Mouse (Mus musculus) right cerebral cortex, postnatal 14 days (tissue): Measurements from ENCODE around the gene Pglyrp1.
A peak's percentile ranks its signal among the peaks of the same experiment; 100 is the strongest.

Experiments used
- DNase-seq: peaks from one replicate; pipeline ENCODE4 v3.0.0; 2022

The Pglyrp1 gene

DNA sequence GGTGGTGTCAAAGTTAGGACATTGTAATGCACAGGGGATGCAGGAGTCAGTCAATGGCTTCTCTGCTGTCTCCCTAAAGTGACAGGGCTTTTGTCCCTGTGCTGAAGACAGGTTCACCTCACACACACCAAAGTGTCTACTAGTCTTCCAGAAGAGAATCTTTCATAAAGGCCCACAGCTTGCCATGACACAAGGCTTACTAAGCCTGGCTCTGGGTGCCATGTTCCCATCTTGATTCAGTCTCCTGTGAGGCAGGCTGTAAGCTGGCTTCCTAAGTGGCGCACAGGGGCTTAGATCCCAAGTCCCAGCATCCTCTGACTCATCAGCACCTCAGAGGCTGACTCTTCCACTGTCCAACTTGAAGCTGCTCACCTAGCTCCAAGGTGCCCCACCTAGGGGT is 15.8 kb downstream of the Pglyrp1 start:
- DNase-seq: no peak

DNA sequence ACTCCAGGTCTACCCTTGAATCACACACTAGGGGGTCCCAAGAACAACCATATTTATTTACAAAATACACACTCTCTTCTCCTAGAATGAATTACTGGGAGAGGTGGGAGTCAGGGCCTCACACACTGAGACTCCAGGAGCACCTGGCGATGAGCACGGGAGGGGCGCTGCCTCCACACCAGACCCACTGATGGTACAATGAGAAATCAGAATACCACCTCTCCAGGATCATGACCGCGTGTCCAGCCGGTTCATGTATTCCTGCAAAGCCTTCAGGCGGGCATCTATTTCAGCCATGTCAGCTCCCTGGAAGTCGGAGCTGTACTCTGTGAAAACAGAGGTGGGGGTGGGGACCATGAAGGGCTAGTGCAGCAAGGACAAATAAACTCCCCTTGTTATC is 19.7 kb downstream of the Pglyrp1 start:
- DNase-seq: no peak

DNA sequence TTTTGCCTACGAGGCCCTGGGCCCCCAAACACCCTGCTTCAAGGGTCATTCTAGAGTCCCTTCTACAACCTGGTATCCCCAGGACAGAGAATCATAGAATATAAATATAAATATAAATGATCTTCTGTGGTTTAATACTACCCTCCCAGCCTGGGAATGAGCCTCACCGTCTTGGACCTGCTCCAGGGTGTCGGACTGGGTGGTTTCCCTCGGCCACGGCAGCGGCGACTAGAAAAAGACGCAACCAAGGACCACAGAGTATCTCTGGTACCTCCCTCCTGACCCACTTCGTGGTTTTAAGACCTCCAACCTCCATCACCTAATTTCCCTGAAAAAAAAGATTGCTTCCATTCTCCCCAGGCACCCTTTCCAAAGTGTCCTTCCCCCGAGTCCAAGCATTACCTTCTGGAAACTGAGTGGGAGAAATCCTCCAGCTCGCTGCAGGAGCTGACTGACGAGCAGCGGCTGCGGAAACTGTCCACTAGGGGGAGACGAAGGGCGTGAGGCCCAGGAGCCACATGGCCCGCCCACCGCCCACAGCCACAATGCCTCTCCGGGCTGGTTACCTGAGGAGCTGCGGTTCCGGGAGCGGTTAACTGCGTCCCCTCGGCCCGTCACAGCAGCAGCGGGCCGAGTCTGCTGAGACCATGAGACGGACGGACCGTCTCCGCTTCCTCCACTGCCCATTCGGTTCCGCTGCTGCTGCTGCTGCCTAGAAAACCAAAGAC is 20.9 kb downstream of the Pglyrp1 start:
- peak; percentile 93 for DNase-seq

DNA sequence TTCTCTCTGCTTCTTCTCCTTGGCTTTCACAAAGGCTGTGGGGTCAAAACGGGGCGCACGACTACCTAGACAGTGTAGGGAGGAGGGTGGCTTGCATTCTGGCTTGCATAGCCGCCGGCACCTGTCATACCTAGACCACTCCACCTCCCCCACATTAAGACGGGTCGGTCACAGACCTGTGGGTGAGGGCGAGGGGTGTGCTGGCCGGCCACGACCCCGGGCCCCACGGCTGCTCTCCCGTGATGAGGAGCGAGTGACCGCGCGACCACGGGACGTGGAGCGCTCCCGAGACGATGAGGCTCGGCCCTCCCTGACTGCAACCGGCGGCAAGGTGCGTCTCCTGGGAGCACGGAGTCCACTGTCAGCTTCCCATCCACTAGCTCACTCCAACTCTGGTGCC is 21.9 kb downstream of the Pglyrp1 start:
- no peak for DNase-seq

DNA sequence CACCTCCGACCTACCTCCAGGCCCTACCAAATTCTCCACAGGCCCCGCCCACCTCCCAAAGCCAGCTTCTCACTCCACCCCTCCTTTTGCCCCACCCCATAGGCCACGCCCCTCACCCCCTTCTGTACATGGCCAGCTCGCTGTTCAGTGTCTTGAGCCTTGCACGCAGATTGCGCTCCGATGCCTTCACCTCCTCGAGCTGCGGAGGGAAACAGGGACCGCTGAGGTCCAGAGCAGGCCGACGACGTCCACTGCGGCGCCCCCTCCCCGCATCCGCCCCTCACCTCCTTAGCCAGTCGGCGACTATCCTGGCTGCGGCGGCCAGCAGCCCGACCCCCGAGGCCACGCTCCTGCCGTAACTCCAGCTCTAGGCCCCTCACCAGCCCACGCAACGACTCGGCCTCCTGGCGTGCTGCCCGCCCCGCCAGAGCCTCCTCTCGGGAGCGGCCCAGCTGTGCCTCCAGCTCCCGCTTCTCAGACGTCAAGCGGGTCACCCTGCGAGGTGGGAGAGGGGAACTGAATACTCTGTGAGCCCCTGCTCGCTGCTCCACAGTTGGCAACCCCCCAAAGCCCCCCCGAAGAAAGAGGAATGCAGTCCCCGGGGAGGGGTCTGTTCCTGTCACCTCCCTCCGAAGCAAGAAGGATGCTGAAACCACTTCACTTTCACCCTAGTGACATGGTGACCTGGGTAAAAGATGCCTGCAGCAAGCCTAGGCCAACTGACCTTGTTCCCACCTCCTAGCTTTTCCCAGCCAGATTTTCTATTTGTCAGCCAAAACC is 22.7 kb downstream of the Pglyrp1 start:
- DNase-seq: peak; percentile 54

DNA sequence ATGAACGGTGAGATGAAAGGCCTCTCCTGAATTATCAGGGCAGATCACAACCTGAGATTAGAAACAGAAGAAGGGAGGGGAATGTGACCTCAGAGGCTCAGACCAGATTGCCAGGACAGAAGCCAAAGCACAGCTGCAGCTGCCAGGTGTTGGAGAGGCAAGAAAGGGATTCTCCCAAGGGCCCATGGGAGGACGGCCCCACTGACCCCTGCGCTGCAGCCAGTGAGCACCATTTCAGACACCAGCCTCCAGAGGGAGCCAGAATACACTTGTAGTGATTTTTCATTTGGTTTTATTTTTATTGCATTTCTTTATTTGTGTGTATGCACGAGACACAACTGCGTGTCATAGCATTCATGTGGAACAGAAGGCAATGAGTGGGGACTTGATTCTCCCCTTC is 25.4 kb downstream of the Pglyrp1 start:
- peak; percentile 49 for DNase-seq

DNA sequence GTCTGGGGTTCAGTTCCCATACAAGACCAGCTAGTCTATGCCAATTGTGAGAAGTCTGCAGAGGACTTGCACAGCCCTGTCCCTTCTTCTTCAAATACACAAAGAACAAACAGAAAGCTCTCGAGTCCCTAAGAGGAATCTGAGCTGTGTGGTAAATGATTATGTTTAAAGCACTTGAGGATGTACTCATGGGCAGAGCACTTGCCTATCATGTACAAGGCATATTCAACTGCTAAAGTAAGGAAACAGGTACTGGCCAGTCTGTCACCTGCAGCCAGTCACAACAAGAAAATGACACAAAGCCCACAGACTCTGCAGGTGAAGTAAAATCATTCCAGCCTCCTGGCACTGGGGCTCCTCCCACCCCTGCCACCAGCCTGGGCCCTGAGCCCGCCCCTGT is 29.4 kb downstream of the Pglyrp1 start:
- DNase-seq: no peak

DNA sequence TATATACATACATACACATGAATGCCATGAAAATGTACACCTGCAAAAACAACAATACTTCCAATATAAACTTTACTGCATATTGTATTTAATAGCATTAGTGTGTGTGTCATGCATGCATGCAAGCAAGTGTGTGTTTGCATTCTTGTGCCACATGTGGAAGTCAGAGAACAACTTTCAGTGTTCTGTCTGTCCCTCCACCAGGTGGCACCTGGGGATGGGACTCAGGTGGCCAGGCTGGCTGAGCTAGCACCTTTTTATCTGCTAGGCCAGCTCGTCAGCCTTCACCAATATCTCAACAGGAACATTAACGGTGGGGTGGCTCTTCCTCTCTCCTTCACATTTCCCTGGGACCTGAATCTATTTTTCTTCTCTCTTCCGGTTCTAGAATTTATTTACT is 31.4 kb downstream of the Pglyrp1 start:
- DNase-seq: no peak

DNA sequence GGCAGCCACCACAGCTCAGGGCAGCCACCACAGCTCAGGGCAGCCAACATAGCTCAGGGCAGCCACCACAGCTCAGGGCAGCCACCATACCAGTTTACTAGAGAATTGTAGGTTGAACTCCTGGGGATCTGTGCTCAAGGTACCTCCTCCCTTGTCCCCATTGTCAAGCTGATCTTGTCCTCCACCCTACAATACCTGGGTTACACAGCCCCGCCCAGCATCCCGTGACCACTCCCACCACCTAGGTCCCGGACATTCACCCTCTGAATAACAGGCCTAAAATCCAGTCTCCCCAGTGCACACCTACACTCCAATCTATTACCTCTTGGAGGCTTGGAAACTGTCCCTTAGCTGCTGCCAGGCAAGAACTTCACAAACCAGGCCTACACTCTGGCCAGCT is 33.8 kb downstream of the Pglyrp1 start:
- no peak for DNase-seq

DNA sequence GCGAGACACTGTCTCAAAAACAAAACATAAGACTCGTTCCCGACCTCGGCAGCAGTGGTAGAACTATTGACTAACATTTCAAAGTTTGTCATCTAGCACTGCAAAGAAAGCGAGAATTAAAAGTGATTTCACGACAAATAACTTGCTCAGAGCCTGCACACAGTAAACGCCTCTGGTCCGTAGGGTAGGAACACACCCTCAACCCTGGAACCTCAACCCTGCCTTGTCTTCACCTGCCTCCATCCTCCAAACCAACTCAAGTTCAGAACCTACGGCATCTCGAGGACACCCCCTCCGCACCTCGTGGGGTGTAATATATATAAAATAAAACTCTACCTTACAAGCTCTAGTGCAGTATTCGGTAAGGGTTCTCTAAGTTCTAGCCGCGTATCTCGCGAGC is 38.7 kb downstream of the Pglyrp1 start:
- DNase-seq: no peak

DNA sequence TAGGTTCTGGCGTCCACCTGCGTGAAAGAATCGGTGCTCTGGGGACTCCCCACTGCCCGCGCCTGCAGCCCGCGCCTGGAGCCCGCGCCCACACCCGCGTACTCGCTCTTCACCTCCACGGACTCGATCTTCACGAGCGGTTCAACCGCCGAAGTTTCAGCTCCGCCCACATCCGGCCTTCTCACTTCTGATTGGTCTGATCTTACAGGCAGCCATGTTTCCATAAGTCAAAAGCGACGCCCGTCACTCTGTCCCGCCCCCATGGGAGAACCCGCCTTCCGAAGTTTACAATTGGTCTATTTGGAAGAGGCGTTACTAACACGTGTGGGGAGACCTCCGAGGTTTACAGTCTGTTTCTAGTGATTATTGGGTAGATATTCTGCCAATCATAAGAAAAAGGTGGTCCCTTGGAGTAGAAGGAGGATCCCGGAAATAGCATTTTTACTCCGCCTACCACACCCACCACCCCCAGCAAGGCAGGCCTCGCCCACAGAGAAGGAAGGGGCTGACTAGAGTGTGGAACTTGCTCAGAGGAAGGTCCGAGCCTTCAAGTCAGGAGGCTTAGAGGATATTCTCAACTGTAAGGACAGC is 39.2 kb downstream of the Pglyrp1 start, which contains the start of gene Ccdc61:
Gene Ccdc61, minus strand, starts transcription at position 175 of the 591 bp plus-strand sequence.
- peak; percentile 91 for DNase-seq

DNA sequence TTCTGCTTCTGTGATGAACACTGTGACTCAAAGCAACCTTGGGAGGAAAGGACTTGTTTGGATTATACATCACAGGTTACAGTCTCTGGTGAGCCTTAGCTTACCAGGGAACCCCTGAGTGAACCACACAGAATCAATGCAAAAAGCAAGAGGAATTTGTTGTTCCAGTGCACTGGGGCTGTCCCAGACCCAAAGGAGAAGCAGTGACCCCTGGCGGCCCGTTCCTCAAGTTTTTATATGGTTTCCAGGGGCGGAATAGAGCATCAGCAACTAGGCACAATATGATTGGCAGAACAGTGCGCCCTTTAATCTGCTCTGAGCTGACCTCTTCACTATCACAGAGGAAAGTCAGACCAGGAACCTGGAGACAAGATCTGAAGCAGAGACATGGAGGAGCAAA is 45.1 kb downstream of the Pglyrp1 start:
- no peak for DNase-seq

DNA sequence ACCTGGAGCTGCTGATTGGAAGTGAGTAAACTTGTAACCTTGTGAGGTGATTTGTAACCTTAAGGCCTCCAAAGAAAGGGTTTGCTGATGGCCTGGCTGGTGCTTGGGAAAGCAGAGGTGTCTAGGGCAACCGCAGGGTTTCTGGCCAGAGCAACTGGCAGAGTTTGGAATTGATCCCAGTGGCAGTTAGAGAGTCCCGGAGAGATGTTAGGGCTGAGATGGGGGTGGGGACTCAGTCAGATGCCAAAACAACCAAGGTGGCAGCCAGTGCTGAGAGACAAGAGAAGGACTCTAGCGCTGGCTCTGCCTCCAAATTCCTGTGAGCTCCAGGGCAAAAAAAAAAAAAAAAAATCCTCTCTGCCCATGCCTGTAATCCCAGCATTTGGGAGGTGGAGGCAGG is 46.8 kb downstream of the Pglyrp1 start:
- DNase-seq: no peak

DNA sequence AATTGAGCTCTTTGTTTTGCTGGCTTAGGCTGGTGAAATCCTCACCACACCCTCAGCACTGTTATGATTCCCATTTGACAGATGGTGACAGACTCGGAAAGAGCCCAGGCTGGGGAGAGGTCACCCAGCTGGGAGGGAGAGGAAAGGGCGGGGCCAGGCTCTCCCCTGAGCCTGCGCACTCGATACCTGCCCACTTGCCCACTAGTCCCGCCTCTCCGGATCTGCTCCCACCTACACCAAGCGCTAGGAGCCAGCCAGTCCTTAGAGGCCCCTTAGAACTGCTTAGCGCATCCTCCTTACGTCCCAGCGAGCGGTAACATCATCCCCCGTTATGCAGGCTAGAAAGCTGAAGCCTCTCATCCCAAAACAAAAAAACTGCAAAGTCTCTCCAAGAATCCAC is 49.9 kb downstream of the Pglyrp1 start:
- peak; percentile 70 for DNase-seq

DNA sequence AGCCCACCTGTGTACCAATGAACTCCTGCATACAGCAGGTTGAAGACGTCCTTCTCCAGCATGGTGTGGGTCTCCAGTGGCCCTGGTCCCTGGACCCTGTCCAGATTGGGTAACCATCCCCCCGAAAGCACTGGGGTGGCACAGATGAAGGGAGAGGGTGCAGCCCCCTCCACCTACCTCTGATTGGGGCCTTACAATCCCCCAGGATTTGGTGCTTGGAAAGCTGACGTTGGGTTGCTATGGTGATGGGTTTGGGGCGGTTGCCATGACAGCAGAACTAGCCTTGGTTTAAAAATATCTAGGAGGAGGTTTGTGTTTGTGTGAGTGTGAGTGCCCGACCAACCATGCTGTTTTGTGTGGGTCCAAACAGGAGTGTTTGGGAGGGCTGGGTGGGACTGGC is 51.7 kb downstream of the Pglyrp1 start:
- peak; percentile 78 for DNase-seq

DNA sequence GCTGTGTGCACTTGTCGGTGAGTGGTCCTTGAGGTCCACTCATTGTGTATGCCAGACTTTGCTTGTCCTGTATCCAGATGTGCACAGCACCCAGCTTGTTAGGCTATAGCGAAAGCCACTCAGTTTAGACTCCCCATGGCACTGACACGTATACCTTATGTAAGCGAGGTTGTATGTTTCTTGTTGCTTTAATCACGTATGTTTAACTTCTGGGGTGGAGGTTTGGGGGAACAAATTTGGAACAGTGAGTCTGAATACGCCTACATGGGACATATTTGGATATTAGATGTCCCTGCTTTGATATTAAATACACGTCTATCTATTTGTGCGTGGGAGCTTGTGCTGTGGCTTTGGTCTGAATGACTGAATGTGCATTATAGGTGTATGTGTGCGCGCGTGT is 52.1 kb downstream of the Pglyrp1 start:
- no peak for DNase-seq

DNA sequence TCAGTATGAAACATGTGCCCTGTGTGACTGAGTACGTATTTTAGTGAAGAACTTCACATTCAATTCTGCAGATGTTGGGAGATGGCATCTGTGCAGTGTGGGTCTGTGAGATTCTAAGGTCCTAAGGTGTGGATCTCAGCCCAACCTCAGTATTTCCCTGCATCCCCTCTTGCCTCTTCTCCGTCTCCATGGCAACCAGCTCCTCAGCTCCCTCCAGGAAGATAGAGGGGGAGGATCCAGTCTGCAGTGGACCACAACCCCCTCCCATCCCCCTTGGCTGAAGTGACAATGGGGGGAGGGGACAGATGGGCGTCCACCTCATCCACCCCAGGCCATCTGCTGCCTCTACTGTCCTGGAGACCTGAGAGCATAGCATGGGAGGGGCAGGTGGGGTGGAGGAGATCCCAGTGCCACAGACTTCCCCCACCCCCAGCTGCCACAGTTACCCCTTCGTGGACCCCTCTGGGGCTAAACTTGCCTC is 52.6 kb downstream of the Pglyrp1 start:
- DNase-seq: peak; percentile 38

DNA sequence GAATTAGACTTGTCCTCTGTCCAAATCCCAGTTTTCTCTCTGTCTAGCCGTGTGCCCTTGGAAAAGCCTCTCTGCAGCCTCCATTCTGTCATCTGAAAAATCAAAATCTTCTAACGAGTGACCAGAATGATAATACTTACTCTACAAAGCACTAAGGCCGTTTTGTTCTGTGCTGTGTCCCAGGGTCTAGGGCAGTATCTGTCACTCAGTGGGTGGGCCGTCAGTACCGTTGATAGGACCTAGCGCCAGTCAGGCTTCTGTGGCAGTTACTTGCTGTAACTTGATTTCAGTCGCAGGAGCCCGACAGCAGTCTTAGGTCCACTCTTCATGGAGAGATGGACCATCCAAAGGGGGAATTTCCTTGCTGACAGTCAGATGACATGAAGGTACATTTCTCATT is 53.2 kb downstream of the Pglyrp1 start:
- no peak for DNase-seq

DNA sequence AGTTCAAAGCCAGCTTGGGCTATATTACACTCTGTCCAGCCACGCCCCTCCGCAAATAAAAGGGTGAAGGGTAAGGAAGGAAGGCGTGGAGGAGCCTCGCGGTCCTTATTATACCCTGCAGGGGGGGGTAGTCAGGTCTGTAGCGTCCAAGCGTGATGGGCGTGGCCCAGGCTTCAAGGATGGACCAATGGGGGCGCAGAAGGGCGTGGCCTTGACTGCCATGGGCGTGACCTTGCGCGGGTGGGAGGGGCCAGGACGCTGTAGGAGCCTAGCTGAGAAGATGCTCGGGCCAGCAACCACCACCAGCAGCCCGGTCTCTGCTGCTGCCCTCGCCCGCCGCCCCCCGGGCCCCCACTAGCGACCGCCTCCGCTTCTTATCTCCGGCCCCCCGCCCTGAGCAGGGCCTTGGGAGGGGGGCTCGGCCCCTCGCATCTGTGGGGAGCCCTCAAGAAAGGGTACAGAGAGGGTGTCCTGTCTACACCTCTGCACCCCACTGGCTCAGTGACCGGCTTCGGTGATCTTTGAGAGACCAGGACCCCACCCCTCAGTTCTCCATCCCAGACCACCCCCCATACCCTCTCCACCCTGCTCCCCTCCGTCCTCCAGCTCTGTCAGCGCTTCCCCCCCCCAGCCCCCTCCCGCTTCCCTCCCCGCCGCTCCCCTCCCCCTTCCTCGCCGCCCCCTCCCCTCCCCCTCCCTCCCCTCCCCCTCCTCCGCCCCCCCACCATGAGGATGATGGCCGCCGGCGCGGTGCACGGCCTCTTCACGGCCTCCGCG is 54.2 kb downstream of the Pglyrp1 start, which contains the start of gene Nova2:
Gene Nova2, plus strand, starts transcription at position 727 of the 777 bp plus-strand sequence.
- peak; percentile 98 for DNase-seq

DNA sequence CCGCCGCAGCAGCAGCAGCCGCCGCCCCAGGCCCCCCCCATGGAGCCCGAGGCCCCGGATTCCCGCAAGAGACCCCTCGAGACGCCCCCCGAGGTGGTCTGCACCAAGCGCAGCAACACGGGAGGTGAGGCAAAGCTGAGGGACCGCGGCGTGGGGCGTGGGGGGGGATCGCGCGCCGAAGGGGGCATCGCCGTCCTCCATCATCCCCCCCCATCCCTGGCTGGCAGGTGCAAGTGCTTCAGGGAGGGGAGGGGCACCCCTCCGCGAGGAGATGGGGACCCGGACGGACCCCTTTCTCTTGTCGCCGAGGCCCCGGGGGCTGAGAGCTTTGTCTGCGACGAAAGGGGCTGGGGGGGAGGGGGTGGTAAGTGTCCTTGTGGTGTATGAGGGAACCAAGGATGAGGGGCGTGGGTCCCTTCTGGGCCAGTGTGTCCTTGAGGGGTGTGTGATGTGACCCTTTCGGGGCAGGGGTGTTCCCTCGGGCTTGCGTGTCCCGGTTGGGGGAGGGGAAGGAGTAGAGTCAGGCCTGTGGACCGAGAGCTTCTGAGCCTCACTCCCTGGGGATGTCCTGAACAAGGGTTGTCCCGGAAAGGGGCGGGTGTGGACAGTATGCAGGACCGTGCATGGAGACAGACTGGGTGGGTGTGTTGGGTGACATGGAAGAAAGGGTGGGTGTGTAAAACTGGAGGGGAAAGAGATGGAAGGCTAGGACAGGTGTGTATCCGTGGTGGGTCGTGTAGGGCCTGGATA is 55.1 kb downstream of the Pglyrp1 start:
- DNase-seq: peak; percentile 31

DNA sequence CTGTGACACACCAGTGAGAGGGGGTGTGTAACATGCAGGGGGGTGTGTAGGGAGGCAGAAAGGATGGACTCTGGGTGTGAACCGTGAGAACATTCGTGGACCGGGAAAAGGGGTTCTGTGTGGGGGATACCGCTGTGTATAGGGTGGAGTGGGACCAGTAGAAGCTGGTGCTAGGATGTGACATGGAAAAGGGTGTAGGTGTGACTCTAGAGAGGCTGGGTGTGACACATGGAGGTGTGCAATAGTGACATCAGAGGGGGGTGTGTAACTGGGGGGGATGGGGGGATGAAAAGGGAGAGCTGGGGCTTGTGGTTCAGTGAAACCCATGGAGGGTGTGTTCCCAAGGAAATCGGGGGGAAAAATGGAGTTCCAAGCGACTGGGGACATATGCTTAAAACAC is 55.8 kb downstream of the Pglyrp1 start:
- DNase-seq: no peak

DNA sequence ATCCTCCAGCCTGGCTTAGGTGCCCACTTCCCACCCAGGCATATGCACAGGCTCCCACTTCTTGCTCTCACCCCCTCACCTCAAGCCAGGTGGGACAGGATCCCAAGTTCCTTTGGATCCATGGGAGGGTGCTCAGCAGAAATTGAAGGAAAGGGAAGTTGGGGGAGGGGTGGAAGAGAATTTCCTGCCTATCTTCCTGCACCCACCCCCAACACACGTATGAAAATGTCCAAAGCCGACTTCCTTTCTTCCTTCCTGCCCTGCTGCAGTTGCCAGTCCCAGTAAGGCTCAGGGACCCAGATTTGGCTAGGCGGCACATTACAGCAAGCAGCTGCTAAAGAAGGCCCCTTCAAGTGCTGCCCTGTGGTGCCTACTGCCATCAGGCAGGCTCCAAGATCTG is 56.6 kb downstream of the Pglyrp1 start:
- DNase-seq: no peak
